ENCODE assay signal across 28 mouse cellular contexts in the genomic region with DNA sequence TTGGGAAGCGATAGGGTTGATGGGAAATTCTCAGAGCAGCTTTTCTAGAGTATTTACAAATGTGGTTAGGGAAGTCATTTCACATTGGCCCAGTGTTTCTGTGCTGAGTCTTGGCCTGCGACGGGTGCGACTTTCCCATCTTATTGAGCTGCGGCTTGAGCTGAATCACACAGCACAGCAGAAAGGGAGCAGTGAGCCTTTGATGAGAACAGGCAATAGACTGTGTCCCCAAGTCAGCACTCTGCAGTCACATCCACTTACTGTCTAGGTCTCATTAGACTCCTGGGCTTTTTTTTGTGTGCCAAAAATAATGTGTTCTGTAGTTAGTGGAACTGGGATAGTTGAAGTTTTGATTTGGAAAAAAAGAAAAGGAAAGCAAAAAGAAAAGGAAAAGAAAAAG. TPM values are rescaled to one million over a fixed set of nuclear protein-coding genes. Genes with fewer than 3 reads are reported as not detected.
"Had no signal": no experiment of that assay in that cellular context is flagged by ENCODE, and none has a peak within 500 bp of the region (broad histone marks: within the 10 kb centered on the region; RNA-seq: fewer than 3 reads in every experiment).

No protein-coding gene starts in this region.

- H3K36me3 ChIP-seq: hindbrain, embryonic 15.5 days had no signal

- ATAC-seq: hindbrain, postnatal 0 days; intestine, embryonic 16.5 days; liver, embryonic 12.5 days had no signal

- H3K9ac ChIP-seq: heart, embryonic 12.5 days; hindbrain, embryonic 12.5 days; hindbrain, embryonic 15.5 days; kidney, embryonic 15.5 days; limb, embryonic 13.5 days; limb, embryonic 15.5 days; liver, embryonic 12.5 days; liver, embryonic 14.5 days had no signal

- H3K4me1 ChIP-seq: hindbrain, embryonic 12.5 days; hindbrain, embryonic 15.5 days had no signal

- H3K9me3 ChIP-seq: heart, embryonic 10.5 days; heart, embryonic 12.5 days; hindbrain, embryonic 10.5 days; hindbrain, embryonic 12.5 days; hindbrain, embryonic 15.5 days; kidney, embryonic 15.5 days; limb, embryonic 13.5 days; limb, embryonic 15.5 days; liver, embryonic 12.5 days had no signal

- H3K27ac ChIP-seq: gastrocnemius, adult 2 months; heart, embryonic 10.5 days; hindbrain, embryonic 10.5 days; hindbrain, embryonic 12.5 days; hindbrain, embryonic 15.5 days; hindbrain, postnatal 0 days; kidney, embryonic 15.5 days; kidney, postnatal 0 days; limb, embryonic 13.5 days; limb, embryonic 15.5 days; liver, embryonic 12.5 days; liver, embryonic 14.5 days had no signal

- H3K27me3 ChIP-seq: heart, embryonic 12.5 days; hindbrain, embryonic 12.5 days; hindbrain, embryonic 15.5 days; kidney, embryonic 15.5 days; limb, embryonic 13.5 days; limb, embryonic 15.5 days; liver, embryonic 12.5 days had no signal

- H3K4me2 ChIP-seq: heart, embryonic 12.5 days; hindbrain, embryonic 12.5 days; hindbrain, embryonic 15.5 days; kidney, embryonic 15.5 days; limb, embryonic 13.5 days; limb, embryonic 15.5 days; liver, embryonic 12.5 days had no signal

- H3K4me3 ChIP-seq: gastrocnemius, adult 2 months; heart, embryonic 10.5 days; heart, embryonic 12.5 days; hindbrain, embryonic 10.5 days; hindbrain, embryonic 12.5 days; hindbrain, embryonic 15.5 days; kidney, embryonic 15.5 days; limb, embryonic 13.5 days; limb, embryonic 15.5 days; liver, embryonic 12.5 days had no signal

- DNase-seq: gastrocnemius, adult 2 months; gastrocnemius, postnatal 10 days; gastrocnemius, postnatal 25 days; heart, adult 18-20 months; heart, postnatal 10 days; heart, postnatal 4 days; kidney, adult 11 months; kidney, adult 2 months; kidney, adult 9 months; kidney, postnatal 14 days; kidney, postnatal 36 days; layer of hippocampus, adult 9-11 months; layer of hippocampus, postnatal 36 days; left cerebral cortex, postnatal 4 days had no signal

RNA-seq across cellular contexts. Expression of a gene that starts 15.0 kb away (rescaled TPM):
- total RNA-seq: gastrocnemius, adult 2 months; gastrocnemius, postnatal 4 days had no signal
